Mouse (Mus musculus) stomach, embryonic 16.5 days (tissue): ENCODE data around the gene Olfr374. TPM values are rescaled to one million over a fixed set of nuclear protein-coding genes. Genes with fewer than 3 reads are reported as not detected.

Source experiments
- ATAC-seq: fragments of 200-750 bp; cut with Nextera tagmentation; 2 replicates; pipeline ENCODE4 v1.8.0; 2017; ENCODE audit warnings: moderate number of reproducible peaks, moderate TSS enrichment; ENCODE audit not compliant: insufficient read depth, low FRiP score
- H3K27ac ChIP-seq: fragments of 300-500 bp; sonication (generic); 2 replicates; pipeline ENCODE4 v1.5.1; 2014; ENCODE audit warnings: low read length
- H3K27me3 ChIP-seq: fragments of 300-500 bp; sonication (generic); 2 replicates; pipeline ENCODE4 v1.6.1; 2014; ENCODE audit warnings: low read length, control low read depth, mixed read lengths; ENCODE audit not compliant: control insufficient read depth, insufficient read depth
- H3K36me3 ChIP-seq: fragments of 300-500 bp; sonication (generic); 2 replicates; pipeline ENCODE4 v1.6.1; 2014; ENCODE audit warnings: low read length; ENCODE audit not compliant: control insufficient read depth, insufficient read depth
- H3K4me1 ChIP-seq: fragments of 300-500 bp; sonication (generic); 2 replicates; pipeline ENCODE4 v1.6.1; 2014; ENCODE audit warnings: low read length, control low read depth, mixed read lengths; ENCODE audit not compliant: control insufficient read depth, insufficient read depth
- H3K4me2 ChIP-seq: fragments of 300-500 bp; sonication (generic); 2 replicates; pipeline ENCODE4 v1.6.1; 2014; ENCODE audit warnings: low read depth, low read length, mixed read lengths
- H3K4me3 ChIP-seq: fragments of 300-500 bp; sonication (generic); replicated peaks from 2 replicates; pipeline ENCODE4 v1.5.1; 2014; ENCODE audit warnings: mild to moderate bottlenecking, low read length
- H3K9ac ChIP-seq: fragments of 300-500 bp; sonication (generic); 2 replicates; pipeline ENCODE4 v1.6.1; 2014; ENCODE audit warnings: low read length
- H3K9me3 ChIP-seq: fragments of 300-500 bp; sonication (generic); replicated peaks from 2 replicates; pipeline ENCODE4 v1.6.1; 2016; ENCODE audit warnings: low read length, control low read depth; ENCODE audit not compliant: control insufficient read depth
- WGBS: fragments of 180-500 bp; shearing (Covaris S2); extraction: QIAGEN DNeasy Blood & Tissue Kit; methylation state at CpG from one replicate; pipeline ENCODE4 v1.1.7; 2014; 5-methylcytosine and 5-hydroxymethylcytosine counted together
- polyA plus RNA-seq: library from polyadenylated mRNA; unstranded; fragments of >200 nt; fragmentation: Nextera tagmentation; extraction: Ambion mirVana; gene quantifications from 2 replicates; pipeline ENCODE4 v1.2.1, GENCODE M21; 2015

Olfr374 gene
- polyA plus RNA-seq, 1 experiment from 2014 or later, result 0.06 TPM

DNA sequence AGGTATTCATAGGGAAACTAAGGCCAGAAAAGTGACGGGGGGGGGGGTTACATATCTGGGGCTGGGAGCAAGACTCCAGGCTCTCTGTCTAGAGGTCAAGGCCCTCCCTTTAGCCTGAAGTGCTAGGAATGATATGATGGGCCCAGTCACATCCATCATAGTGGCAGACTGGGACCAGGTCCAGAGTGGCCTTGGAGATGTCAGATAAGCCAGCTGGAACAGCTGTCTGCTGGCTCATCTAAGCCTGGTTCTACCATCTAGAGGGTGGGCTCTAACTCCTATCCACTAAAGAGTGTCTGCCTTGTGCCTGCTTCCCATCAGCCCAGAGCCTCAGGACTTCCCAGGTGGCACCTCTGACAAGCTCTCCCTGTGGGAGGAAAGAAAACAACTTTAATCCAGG, 26.1 kb downstream of the Olfr374 start:
- peaks cover 12% of the 10 kb centered on the region; the same call in 1 of the 2 replicates for H3K4me1 ChIP-seq
- no peak overlapping the region for H3K9ac ChIP-seq
- no peak overlapping the region; the same call in 1 of the 2 replicates for H3K27ac ChIP-seq
- no peak overlapping the region for H3K4me3 ChIP-seq
- no peak overlapping the region for H3K4me2 ChIP-seq
- 69% methylated on average over 1 of the region's 1 CpGs for WGBS
- no peak for ATAC-seq
- no peaks in the 10 kb centered on the region for H3K9me3 ChIP-seq
- H3K36me3 ChIP-seq, result no peaks in the 10 kb centered on the region
- H3K27me3 ChIP-seq, result no peaks in the 10 kb centered on the region

DNA sequence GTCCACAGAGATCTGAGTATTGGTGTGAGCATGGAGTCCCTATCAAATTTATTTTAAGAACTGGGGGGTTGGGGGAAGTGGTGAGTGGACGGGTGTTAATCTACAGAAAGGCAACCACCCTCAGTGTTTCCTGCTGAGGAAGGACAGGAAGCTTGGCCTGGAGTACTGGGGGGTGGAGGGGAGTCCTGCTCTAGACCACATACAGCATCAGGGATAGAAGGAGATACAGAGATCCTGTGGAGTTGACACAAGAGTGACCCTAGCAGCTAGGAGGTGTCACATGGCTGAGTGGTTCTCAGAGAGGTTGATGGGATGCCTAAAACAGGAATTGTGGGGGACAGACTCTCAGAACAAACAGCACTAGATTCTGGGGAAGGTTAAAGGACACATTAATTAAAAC, 26.7 kb downstream of the Olfr374 start:
- Histone ChIP-seq H3K36me3 (no peaks in the 10 kb centered on the region), H3K27ac (no peak overlapping the region), H3K9me3 (no peaks in the 10 kb centered on the region), H3K4me3 (no peak overlapping the region), H3K27me3 (no peaks in the 10 kb centered on the region), H3K9ac (no peak overlapping the region), H3K4me2 (no peak overlapping the region), H3K4me1 (peaks cover 14% of the 10 kb centered on the region; the same call in 1 of the 2 replicates)
- no peak for ATAC-seq
- 56% methylated on average over 1 of the region's 1 CpGs for WGBS

DNA sequence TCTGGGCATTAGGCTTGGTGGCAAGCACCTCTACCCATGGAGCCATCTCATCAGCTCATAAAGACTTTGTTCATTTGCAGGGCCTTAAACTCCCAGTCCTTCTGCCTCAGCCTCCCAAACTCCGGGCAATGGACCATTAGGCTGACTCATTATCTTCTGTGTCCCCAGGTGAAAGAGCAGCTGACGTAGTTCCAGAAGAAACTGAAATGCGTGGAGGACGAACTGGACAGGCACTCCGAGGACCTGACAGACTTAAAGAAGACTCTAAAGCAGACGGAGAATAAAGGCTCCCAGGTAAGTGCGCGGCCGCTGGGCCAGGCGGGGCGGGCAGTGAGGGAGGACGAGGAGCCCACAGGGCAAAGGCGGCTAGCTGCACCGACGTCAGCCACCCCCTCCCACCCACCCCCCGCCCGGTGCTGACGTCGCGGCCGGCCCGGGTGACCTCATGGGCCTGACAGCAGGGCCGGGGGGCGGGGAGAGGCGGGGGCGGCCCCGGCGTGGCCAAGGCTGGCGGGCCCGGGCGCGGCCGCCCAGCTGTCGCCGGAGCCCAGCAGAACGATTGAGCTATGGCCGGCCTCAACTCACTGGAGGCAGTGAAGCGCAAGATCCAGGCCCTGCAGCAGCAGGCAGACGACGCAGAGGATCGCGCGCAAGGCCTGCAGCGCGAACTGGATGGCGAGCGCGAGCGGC, 28.1 kb downstream of the Olfr374 start, which contains the start of gene Tpm4:
Gene Tpm4 (plus strand): TSS at position 220 of the 690 bp plus-strand sequence.
- Histone ChIP-seq H3K36me3 (peaks cover 7% of the 10 kb centered on the region), H3K4me2 (peak within 1 kb of the TSS; percentile 77), H3K4me1 (peaks cover 14% of the 10 kb centered on the region; the same call in 1 of the 2 replicates), H3K9ac (peak within 1 kb of the TSS; percentile 99), H3K4me3 (peak within 1 kb of the TSS; percentile 90), H3K9me3 (no peaks in the 10 kb centered on the region), H3K27ac (peak within 1 kb of the TSS; percentile 100), H3K27me3 (no peaks in the 10 kb centered on the region)
- 1% methylated on average over 49 of the region's 49 CpGs for WGBS
- peak; percentile 88 for ATAC-seq

DNA sequence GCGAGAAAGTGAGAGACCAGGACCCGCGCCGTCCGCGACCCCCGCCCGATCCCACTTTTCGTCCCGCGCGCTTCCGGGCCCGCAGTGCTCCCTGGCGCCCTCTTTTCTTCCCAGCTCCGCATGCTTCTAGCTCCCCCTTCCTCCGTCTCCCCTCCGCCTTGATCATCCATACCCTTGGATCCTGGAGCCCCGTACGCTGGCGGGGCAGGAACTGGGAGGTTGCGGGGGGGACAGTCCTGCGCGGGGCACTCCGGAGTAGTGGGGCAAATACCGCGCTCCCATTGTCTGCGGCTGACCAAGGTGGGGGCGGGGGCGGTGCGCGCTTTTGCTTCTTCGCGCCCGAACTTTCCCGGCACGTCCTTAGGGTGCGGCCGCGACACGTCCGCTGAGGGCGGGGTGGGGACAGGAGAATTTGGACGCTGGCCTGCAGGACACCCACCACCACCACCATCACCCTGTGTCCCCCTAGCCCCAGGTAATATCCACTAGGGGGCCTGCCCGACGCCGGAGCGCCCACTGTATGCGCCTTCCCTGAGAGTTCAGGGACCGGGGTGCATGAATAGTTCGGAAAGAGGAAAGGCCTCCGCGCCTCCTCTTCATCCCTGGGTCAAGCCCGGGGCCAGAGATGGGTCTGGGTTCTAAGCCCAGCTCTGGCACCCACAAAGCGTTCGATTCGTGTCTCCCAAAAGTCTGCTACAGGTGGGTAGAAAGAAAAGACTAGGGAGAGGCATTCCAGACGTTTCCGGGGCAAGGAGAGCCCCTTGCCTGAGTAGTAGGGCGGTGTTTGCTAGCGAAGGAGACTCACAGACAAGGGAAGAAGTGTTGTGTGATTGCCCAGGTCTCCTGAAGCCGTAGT, 28.8 kb downstream of the Olfr374 start:
- H3K4me1 ChIP-seq, result peaks cover 14% of the 10 kb centered on the region; the same call in 1 of the 2 replicates
- H3K4me2 ChIP-seq, result peak overlapping the region; percentile 77
- H3K9me3 ChIP-seq, result no peaks in the 10 kb centered on the region
- under 1% methylated on average over 62 of the region's 62 CpGs for WGBS
- H3K36me3 ChIP-seq, result peaks cover 9% of the 10 kb centered on the region
- H3K27ac ChIP-seq, result peak overlapping the region; percentile 100
- peak overlapping the region; percentile 99 for H3K9ac ChIP-seq
- H3K27me3 ChIP-seq, result no peaks in the 10 kb centered on the region
- peak overlapping the region; percentile 90 for H3K4me3 ChIP-seq
- peak; percentile 62 for ATAC-seq

DNA sequence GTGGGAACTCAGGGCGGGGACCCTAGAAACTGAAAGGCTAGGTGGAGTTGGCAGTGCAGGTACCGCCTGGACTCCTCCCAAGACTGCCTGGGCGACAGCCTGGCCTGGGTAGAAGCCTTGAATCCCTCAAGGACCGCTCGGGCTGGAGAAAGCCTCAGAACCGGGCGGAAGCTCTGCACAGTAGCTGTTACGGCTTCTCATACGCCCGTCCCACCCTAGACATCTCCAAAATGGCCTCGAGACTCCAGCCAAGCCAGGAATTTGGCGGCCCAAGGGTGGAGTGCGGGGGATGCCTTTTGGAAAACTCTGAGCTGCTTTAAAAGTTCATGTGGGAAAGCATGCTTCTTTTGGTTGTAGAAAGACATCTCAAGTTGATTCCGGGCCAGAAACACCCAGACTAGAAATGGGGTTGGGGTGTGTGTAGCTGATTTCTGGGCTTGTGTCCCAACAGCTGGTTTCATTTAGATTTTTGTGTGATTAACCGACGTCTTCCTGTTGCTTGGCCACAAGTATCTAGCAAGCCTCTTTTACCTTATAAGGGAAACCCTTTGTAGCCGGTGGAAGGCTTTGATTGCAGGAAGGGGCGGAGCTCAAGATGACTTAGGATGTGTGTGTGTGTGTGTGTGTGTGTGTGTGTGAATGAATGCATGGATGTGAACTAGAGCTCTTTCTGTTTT, 29.6 kb downstream of the Olfr374 start:
- H3K4me2 ChIP-seq, result peak overlapping the region; percentile 77
- H3K9me3 ChIP-seq, result no peaks in the 10 kb centered on the region
- peaks cover 14% of the 10 kb centered on the region; the same call in 1 of the 2 replicates for H3K4me1 ChIP-seq
- H3K9ac ChIP-seq, result peak overlapping the region; percentile 99
- no peaks in the 10 kb centered on the region for H3K27me3 ChIP-seq
- under 1% methylated on average over 18 of the region's 18 CpGs for WGBS
- peaks cover 17% of the 10 kb centered on the region for H3K36me3 ChIP-seq
- H3K27ac ChIP-seq, result peak overlapping the region; percentile 100
- ATAC-seq, result peak; percentile 70
- peak overlapping the region; percentile 90 for H3K4me3 ChIP-seq

DNA sequence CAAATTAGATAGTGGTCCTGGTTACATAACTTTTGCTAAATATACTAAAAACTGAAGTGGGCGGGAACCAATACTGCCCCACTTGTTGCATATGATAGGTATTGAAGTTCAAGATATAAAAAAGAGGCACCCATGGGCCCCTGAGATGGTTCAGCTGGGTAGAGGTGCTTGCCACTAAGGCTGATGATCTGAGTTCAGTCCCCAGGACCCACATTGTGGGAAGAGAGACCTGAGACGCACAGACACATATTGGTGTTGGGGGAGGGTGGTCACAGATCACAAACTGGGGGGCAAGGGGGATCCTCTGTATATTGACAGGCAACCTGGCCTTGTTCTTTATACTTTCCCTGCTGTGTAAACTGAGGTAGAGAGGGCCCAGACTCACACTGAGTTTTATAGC, 30.6 kb downstream of the Olfr374 start:
- 72% methylated on average over 2 of the region's 2 CpGs for WGBS
- no peaks in the 10 kb centered on the region for H3K9me3 ChIP-seq

DNA sequence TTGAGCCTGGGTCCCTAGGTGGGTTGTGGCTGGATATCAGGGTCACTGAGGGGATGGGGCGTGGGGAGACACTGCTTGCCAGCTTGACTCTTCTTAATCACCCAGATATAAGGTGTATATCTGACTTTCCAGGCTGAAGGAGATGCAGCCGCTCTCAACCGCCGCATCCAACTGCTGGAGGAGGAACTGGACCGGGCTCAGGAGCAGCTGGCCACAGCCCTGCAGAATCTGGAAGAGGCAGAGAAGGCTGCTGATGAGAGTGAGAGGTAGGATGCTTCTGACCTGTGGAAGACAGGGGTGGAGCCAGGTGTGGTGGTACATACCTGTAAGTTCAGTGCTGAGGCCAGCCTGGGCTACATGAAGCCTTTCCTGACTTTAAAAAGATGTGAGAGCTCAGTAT, 31.6 kb downstream of the Olfr374 start:
- peaks cover 20% of the 10 kb centered on the region for H3K36me3 ChIP-seq
- no peaks in the 10 kb centered on the region for H3K9me3 ChIP-seq
- peaks cover 10% of the 10 kb centered on the region; the same call in 1 of the 2 replicates for H3K4me1 ChIP-seq
- no peak for ATAC-seq
- no peak overlapping the region for H3K4me3 ChIP-seq
- no peak overlapping the region for H3K27ac ChIP-seq
- no peaks in the 10 kb centered on the region for H3K27me3 ChIP-seq
- no peak overlapping the region for H3K9ac ChIP-seq
- H3K4me2 ChIP-seq, result no peak overlapping the region
- WGBS, result 93% methylated on average over 5 of the region's 5 CpGs

More for the DNA sequence above, 30.6 kb downstream of the Olfr374 start:
- H3K4me1 ChIP-seq, result peaks cover 14% of the 10 kb centered on the region; the same call in 1 of the 2 replicates
- no peaks in the 10 kb centered on the region for H3K27me3 ChIP-seq
- no peak for ATAC-seq
- H3K27ac ChIP-seq, result peak overlapping the region; percentile 35
- H3K4me2 ChIP-seq, result peak overlapping the region; percentile 77
- H3K9ac ChIP-seq, result peak overlapping the region; percentile 23
- peaks cover 20% of the 10 kb centered on the region for H3K36me3 ChIP-seq
- peak overlapping the region; percentile 90 for H3K4me3 ChIP-seq

DNA sequence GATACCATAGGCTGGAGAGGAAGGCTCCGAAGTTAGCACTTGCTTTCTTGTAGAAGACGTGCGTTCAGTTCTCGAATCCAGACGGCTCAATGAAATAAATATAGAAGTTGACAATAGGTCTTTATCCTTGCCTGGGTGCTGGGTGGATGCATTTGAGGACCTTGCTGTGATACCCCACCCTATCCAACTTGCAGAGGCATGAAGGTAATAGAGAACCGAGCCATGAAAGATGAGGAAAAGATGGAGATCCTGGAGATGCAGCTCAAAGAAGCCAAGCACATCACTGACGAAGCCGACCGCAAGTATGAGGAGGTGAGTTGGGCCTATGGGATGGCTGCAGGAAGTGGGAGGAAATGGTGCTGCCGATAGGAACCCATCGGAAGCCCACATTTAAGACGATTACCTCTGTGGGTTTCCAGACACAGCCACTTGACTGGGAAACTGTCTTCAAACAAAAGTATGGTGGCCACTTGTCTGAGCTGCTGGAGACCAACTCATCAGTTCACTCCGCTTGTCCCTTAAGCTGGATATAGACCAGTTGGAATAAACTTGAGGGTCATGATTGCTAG, 36.5 kb downstream of the Olfr374 start:
- no peak overlapping the region for H3K4me2 ChIP-seq
- no peak overlapping the region for H3K4me3 ChIP-seq
- ATAC-seq, result no peak
- WGBS, result 87% methylated on average over 13 of the region's 13 CpGs
- H3K27me3 ChIP-seq, result no peaks in the 10 kb centered on the region
- H3K36me3 ChIP-seq, result peaks cover 49% of the 10 kb centered on the region
- H3K27ac ChIP-seq, result no peak overlapping the region
- H3K9ac ChIP-seq, result no peak overlapping the region
- H3K4me1 ChIP-seq, result peaks cover 6% of the 10 kb centered on the region
- H3K9me3 ChIP-seq, result no peaks in the 10 kb centered on the region
